Mouse (Mus musculus) heart, postnatal 0 days (tissue): ENCODE data around the gene Gm5127. TPM values are rescaled to one million over a fixed set of nuclear protein-coding genes. Genes with fewer than 3 reads are reported as not detected.
A peak's percentile ranks its signal among the peaks of the same experiment; 100 is the strongest.

Experiments
- ATAC-seq: fragments of 200-750 bp; cut with Nextera tagmentation; 2 replicates; pipeline ENCODE4 v1.8.0; 2017; ENCODE audit warnings: low read depth, moderate number of reproducible peaks, moderate library complexity; ENCODE audit not compliant: insufficient read depth
- DNase-seq: peaks from one replicate; pipeline ENCODE4 v3.0.0-alpha.2; 2016; ENCODE audit warnings: low spot score
- H3K27ac ChIP-seq: fragments of 300-500 bp; sonication (generic); 2 replicates; pipeline ENCODE4 v1.5.1; 2014; ENCODE audit warnings: low read depth, mild to moderate bottlenecking
- H3K27me3 ChIP-seq: fragments of 300-500 bp; sonication (generic); 2 replicates; pipeline ENCODE4 v1.6.1; 2014; ENCODE audit warnings: low read length, mixed read lengths; ENCODE audit not compliant: control insufficient read depth, insufficient read depth
- H3K36me3 ChIP-seq: fragments of 300-500 bp; sonication (generic); replicated peaks from 2 replicates; pipeline ENCODE4 v1.6.1; 2014; ENCODE audit warnings: low read length, mixed read lengths; ENCODE audit not compliant: control insufficient read depth, insufficient read depth
- H3K4me1 ChIP-seq: fragments of 300-500 bp; sonication (generic); 2 replicates; pipeline ENCODE4 v1.6.1; 2014; ENCODE audit warnings: antibody characterized with exemption; ENCODE audit not compliant: control insufficient read depth, insufficient read depth
- H3K4me2 ChIP-seq: fragments of 300-500 bp; sonication (generic); 2 replicates; pipeline ENCODE4 v1.6.1; 2014; ENCODE audit warnings: low read depth, mild to moderate bottlenecking, low read length, moderate library complexity
- H3K4me3 ChIP-seq: fragments of 300-500 bp; sonication (generic); 2 replicates; pipeline ENCODE4 v1.5.1; 2014; ENCODE audit warnings: low read depth, low read length
- H3K9ac ChIP-seq: fragments of 300-500 bp; sonication (generic); replicated peaks from 2 replicates; pipeline ENCODE4 v1.6.1; 2014; ENCODE audit warnings: low read depth, low read length, mixed read lengths
- H3K9me3 ChIP-seq: fragments of 300-500 bp; sonication (generic); replicated peaks from 2 replicates; pipeline ENCODE4 v1.6.1; 2016; ENCODE audit warnings: low read length; ENCODE audit not compliant: control insufficient read depth
- CTCF ChIP-seq: IDR thresholded peaks from 2 replicates; pipeline ENCODE4 v1.5.1; 2016; ENCODE audit warnings: antibody characterized with exemption, control low read depth, low read depth
- EP300 ChIP-seq: IDR thresholded peaks from 2 replicates; pipeline ENCODE4 v1.6.1; 2016; ENCODE audit warnings: antibody characterized with exemption, low read depth
- WGBS: fragments of 180-500 bp; shearing (Covaris S2); extraction: QIAGEN DNeasy Blood & Tissue Kit; methylation state at CpG from one replicate; pipeline ENCODE4 v1.1.7; 2014; 5-methylcytosine and 5-hydroxymethylcytosine counted together
- polyA plus RNA-seq: library from polyadenylated mRNA; unstranded; fragments of >200 nt; fragmentation: Nextera tagmentation; extraction: Ambion mirVana; gene quantifications from 2 replicates; pipeline ENCODE4 v1.2.1, GENCODE M21; 2015
- total RNA-seq: library from RNA; depleted of rRNA; stranded (reverse); fragments of >200 nt; gene quantifications from 2 replicates; pipeline ENCODE4 v1.2.3, GENCODE M21; 2014; ENCODE audit warnings: low replicate concordance; rRNA removed

Gm5127 gene
- total RNA-seq (not detected in 2 replicates), polyA plus RNA-seq (not detected in 2 replicates)

GRCm38 (mm10) chrX:106582886-106583285 lies at the start of gene Gm5127:
Gm5127 (plus strand) TSS chrX:106583186.
- H3K36me3 ChIP-seq = no peaks in the 10 kb centered on the region
- WGBS = 34% methylated on average over 3 of the region's 3 CpGs

GRCm38 (mm10) chrX:106536359-106536758 lies 46.6 kb upstream of the Gm5127 start:
- no peak overlapping the region for H3K9ac ChIP-seq
- no peaks in the 10 kb centered on the region for H3K36me3 ChIP-seq
- ATAC-seq (no peak), DNase-seq (no peak)
- H3K27me3 ChIP-seq = no peaks in the 10 kb centered on the region
- H3K4me1 ChIP-seq = no peaks in the 10 kb centered on the region
- H3K4me3 ChIP-seq = no peak overlapping the region
- 0 out of 2 replicates have a peak, but pooled peaks have one; percentile 9 for TF ChIP-seq CTCF
- TF ChIP-seq EP300 = no peak
- H3K4me2 ChIP-seq = no peak overlapping the region
- no peak overlapping the region for H3K27ac ChIP-seq
- H3K9me3 ChIP-seq = no peaks in the 10 kb centered on the region; the same call in 1 of the 2 replicates
- 31% methylated on average over 3 of the region's 3 CpGs for WGBS

More at GRCm38 (mm10) chrX:106582886-106583285, at the start of gene Gm5127:
- no peaks in the 10 kb centered on the region for H3K9me3 ChIP-seq
- no peak within 1 kb of the TSS for H3K4me3 ChIP-seq
- ATAC-seq (no peak), DNase-seq (no peak)
- TF ChIP-seq EP300 (no peak), CTCF (no peak)
- H3K27me3 ChIP-seq = no peaks in the 10 kb centered on the region
- no peak within 1 kb of the TSS for H3K27ac ChIP-seq
- H3K9ac ChIP-seq = no peak within 1 kb of the TSS
- H3K4me1 ChIP-seq = no peaks in the 10 kb centered on the region
- no peak within 1 kb of the TSS for H3K4me2 ChIP-seq

GRCm38 (mm10) chrX:106555457-106555856 lies 27.5 kb upstream of the Gm5127 start:
- Histone ChIP-seq H3K4me1 (no peaks in the 10 kb centered on the region), H3K27ac (no peak overlapping the region), H3K4me2 (no peak overlapping the region), H3K36me3 (no peaks in the 10 kb centered on the region), H3K9ac (no peak overlapping the region), H3K9me3 (no peaks in the 10 kb centered on the region), H3K27me3 (no peaks in the 10 kb centered on the region), H3K4me3 (no peak overlapping the region)
- no peak for TF ChIP-seq CTCF
- no peak for TF ChIP-seq EP300
- DNase-seq (no peak), ATAC-seq (no peak)
- WGBS = 56% methylated on average over 2 of the region's 2 CpGs

GRCm38 (mm10) chrX:106578966-106579365 lies 4.0 kb upstream of the Gm5127 start:
- Histone ChIP-seq H3K4me2 (no peak overlapping the region), H3K27me3 (no peaks in the 10 kb centered on the region), H3K36me3 (no peaks in the 10 kb centered on the region), H3K4me1 (no peaks in the 10 kb centered on the region), H3K9me3 (no peaks in the 10 kb centered on the region), H3K9ac (no peak overlapping the region), H3K27ac (no peak overlapping the region), H3K4me3 (no peak overlapping the region)
- TF ChIP-seq CTCF = no peak
- TF ChIP-seq EP300 = no peak
- ATAC-seq (no peak), DNase-seq (no peak)
- WGBS = 62% methylated on average over 3 of the region's 3 CpGs

GRCm38 (mm10) chrX:106580410-106580809 lies 2.6 kb upstream of the Gm5127 start:
- Histone ChIP-seq H3K27me3 (no peaks in the 10 kb centered on the region), H3K27ac (no peak overlapping the region), H3K4me2 (no peak overlapping the region), H3K4me1 (no peaks in the 10 kb centered on the region), H3K36me3 (no peaks in the 10 kb centered on the region), H3K4me3 (no peak overlapping the region), H3K9me3 (no peaks in the 10 kb centered on the region), H3K9ac (no peak overlapping the region)
- DNase-seq (no peak), ATAC-seq (no peak)
- TF ChIP-seq EP300 (no peak), CTCF (no peak)

GRCm38 (mm10) chrX:106582197-106582596 lies 789 bp upstream of the Gm5127 start:
- H3K27ac ChIP-seq = no peak overlapping the region
- H3K4me1 ChIP-seq = no peaks in the 10 kb centered on the region
- ATAC-seq (no peak), DNase-seq (no peak)
- no peaks in the 10 kb centered on the region for H3K36me3 ChIP-seq
- WGBS = 49% methylated on average over 2 of the region's 2 CpGs
- H3K4me2 ChIP-seq = no peak overlapping the region
- H3K9ac ChIP-seq = no peak overlapping the region
- TF ChIP-seq CTCF = no peak
- no peak for TF ChIP-seq EP300
- H3K27me3 ChIP-seq = no peaks in the 10 kb centered on the region
- no peaks in the 10 kb centered on the region for H3K9me3 ChIP-seq
- no peak overlapping the region for H3K4me3 ChIP-seq
